Mouse (Mus musculus) embryonic facial prominence, embryonic 14.5 days (tissue): ENCODE measurements around the gene Fam171a1. TPM values are rescaled to one million over a fixed set of nuclear protein-coding genes. Genes with fewer than 3 reads are reported as not detected.
"Not testable (repeated sequence)": the region's sequence is repeated elsewhere in the genome, so short reads cannot be mapped to it uniquely, and the experiment has no call there.

Experiments
- ATAC-seq: fragments of 200-750 bp; cut with Nextera tagmentation; 2 replicates; pipeline ENCODE4 v1.8.0; 2017; ENCODE audit warnings: low read depth, moderate number of reproducible peaks, moderate TSS enrichment
- DNase-seq: peaks from one replicate; pipeline ENCODE4 v3.0.0-alpha.2; 2015; ENCODE audit warnings: low spot score
- H3K27ac ChIP-seq: fragments of 300-500 bp; sonication (generic); replicated peaks from 2 replicates; pipeline ENCODE4 v1.5.1; 2014; ENCODE audit warnings: low read depth, mild to moderate bottlenecking, low read length, moderate library complexity
- H3K27me3 ChIP-seq: fragments of 300-500 bp; sonication (generic); replicated peaks from 2 replicates; pipeline ENCODE4 v1.6.1; 2014; ENCODE audit warnings: low read length; ENCODE audit not compliant: control insufficient read depth, insufficient read depth
- H3K36me3 ChIP-seq: fragments of 300-500 bp; sonication (generic); 2 replicates; pipeline ENCODE4 v1.6.1; 2014; ENCODE audit warnings: low read length, mixed read lengths; ENCODE audit not compliant: control insufficient read depth, insufficient read depth
- H3K4me1 ChIP-seq: fragments of 300-500 bp; sonication (generic); 2 replicates; pipeline ENCODE4 v1.6.1; 2014; ENCODE audit warnings: antibody characterized with exemption, low read length; ENCODE audit not compliant: control insufficient read depth, insufficient read depth
- H3K4me2 ChIP-seq: fragments of 300-500 bp; sonication (generic); 2 replicates; pipeline ENCODE4 v1.6.1; 2014; ENCODE audit warnings: low read depth, mild to moderate bottlenecking, low read length, moderate library complexity, mixed read lengths
- H3K4me3 ChIP-seq: fragments of 300-500 bp; sonication (generic); 2 replicates; pipeline ENCODE4 v1.5.1; 2014; ENCODE audit warnings: low read depth, mild to moderate bottlenecking, low read length
- H3K9ac ChIP-seq: fragments of 300-500 bp; sonication (generic); 2 replicates; pipeline ENCODE4 v1.6.1; 2014; ENCODE audit warnings: low read depth, mild to moderate bottlenecking, low read length, moderate library complexity, mixed read lengths
- H3K9me3 ChIP-seq: fragments of 300-500 bp; sonication (generic); 2 replicates; pipeline ENCODE4 v1.6.1; 2016; ENCODE audit warnings: low read length; ENCODE audit not compliant: control insufficient read depth
- WGBS: fragments of 180-500 bp; shearing (Covaris S2); extraction: QIAGEN DNeasy Blood & Tissue Kit; methylation state at CpG from one replicate; pipeline ENCODE4 v1.1.7; 2014; 5-methylcytosine and 5-hydroxymethylcytosine counted together
- polyA plus RNA-seq: library from polyadenylated mRNA; unstranded; fragments of >200 nt; fragmentation: Nextera tagmentation; extraction: Ambion mirVana; gene quantifications from 2 replicates; pipeline ENCODE4 v1.2.1, GENCODE M21; 2014

Fam171a1 gene
- polyA plus RNA-seq, 1 experiment from 2014 or later, result 31.2 TPM

DNA sequence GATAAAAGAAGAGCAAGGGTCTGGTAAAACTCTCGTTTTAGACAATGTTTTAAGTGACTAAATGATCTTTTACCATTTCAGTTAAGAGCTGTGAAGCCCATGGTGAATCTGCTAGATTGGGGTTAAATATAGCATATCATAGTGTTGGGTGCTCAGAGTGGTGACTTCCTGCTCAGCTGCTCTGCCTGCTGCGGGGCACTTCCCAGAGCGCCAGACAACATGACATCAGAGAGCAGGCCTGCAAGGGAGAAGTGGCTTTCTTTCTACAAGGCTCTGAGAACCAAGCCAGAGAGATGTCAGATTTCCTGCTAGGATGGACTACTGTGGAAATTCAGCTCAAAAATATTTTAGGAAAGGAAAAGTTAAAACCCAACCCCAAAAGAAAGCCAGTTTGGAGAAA is 57.8 kb downstream of the Fam171a1 start:
- Histone ChIP-seq H3K4me3 (no peak overlapping the region), H3K27me3 (no peaks in the 10 kb centered on the region), H3K36me3 (no peaks in the 10 kb centered on the region), H3K4me1 (no peaks in the 10 kb centered on the region), H3K4me2 (no peak overlapping the region), H3K9ac (no peak overlapping the region), H3K9me3 (no peaks in the 10 kb centered on the region), H3K27ac (0 out of 2 replicates have a peak overlapping the region, but pooled peaks have one; percentile 44)
- ATAC-seq (no peak), DNase-seq (no peak)
- WGBS, result 50% methylated on average over 3 of the region's 3 CpGs

GRCm38 (mm10) chr2:3172656-3173055 is 58.6 kb downstream of the Fam171a1 start:
- WGBS, result 39% methylated on average over 3 of the region's 3 CpGs
- Histone ChIP-seq H3K4me2 (no peak overlapping the region), H3K4me3 (no peak overlapping the region), H3K9ac (no peak overlapping the region), H3K36me3 (no peaks in the 10 kb centered on the region), H3K27ac (peak overlapping the region; percentile 44), H3K9me3 (no peaks in the 10 kb centered on the region), H3K27me3 (no peaks in the 10 kb centered on the region), H3K4me1 (no peaks in the 10 kb centered on the region)
- ATAC-seq (peak; percentile 34; the same call in 1 of the 2 replicates), DNase-seq (peak; percentile 50)

DNA sequence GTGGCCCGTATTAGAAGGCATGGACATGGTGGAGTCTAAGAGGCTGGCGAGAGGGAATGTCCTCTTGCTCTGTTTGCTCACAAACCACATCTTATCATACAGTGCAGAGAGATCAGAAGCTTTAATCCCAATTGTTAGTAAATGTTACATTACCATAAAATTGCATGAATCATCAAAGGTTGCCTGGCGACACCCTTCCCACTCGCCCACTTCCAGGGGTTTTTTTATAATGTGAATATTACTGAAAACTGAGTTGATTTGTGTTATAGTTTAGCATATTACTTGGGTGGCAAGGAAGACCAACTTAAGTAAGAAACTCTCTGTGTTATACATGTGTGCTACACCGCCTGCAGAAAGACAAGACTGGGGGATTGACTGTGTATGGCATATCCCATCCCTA is 60.9 kb downstream of the Fam171a1 start:
- WGBS, result 88% methylated on average over 5 of the region's 5 CpGs
- peaks cover 5% of the 10 kb centered on the region; the same call in 1 of the 2 replicates for H3K36me3 ChIP-seq
- no peaks in the 10 kb centered on the region for H3K27me3 ChIP-seq
- no peak overlapping the region for H3K4me2 ChIP-seq
- H3K9me3 ChIP-seq, result no peaks in the 10 kb centered on the region
- H3K9ac ChIP-seq, result no peak overlapping the region
- no peak overlapping the region for H3K4me3 ChIP-seq
- H3K4me1 ChIP-seq, result no peaks in the 10 kb centered on the region
- ATAC-seq, result no peak
- DNase-seq, result no peak
- no peak overlapping the region for H3K27ac ChIP-seq

DNA sequence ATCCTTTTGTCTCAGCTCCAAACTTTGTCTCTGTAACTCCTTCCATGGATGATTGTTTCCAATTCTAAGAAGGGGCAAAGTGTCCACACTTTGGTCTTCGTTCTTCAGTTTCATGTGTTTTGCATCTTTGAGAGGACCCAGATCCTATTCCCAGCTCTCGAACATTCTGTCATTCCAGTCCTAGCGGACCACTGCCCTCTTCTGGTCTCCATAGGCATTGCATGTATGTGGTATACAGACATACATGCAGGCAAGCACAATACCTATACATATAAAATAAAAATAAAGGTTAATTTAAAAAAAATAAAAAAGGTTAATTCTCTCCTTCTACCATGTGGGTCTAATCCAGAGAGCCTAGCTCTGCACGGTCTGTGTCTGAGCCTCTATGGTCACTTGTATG is 62.0 kb downstream of the Fam171a1 start:
- H3K27ac ChIP-seq, H3K4me1 ChIP-seq, H3K4me2 ChIP-seq, DNase-seq, H3K9ac ChIP-seq, H3K9me3 ChIP-seq, H3K4me3 ChIP-seq, ATAC-seq, H3K36me3 ChIP-seq, H3K27me3 ChIP-seq: not testable (repeated sequence)
- WGBS, result 91% methylated on average over 4 of the region's 4 CpGs

DNA sequence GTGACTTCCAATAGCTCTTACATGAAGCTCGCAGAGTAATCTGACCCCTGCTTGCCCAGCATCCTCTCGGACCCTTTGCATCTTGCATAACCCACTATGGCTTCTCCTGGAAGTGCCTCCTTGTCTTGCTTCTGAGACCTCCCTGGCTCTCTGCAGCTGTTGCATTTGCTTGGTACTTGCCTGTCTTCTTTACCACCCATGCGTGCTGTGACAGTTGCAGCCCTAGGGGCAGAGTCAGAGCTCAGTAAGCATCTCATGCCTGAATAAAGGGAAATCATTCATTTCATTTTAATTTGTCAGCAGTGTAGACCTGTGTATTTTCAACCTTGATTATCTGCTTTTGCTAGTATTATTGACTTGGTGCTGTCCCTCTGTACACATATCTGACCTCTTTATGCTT is 62.7 kb downstream of the Fam171a1 start:
- Histone ChIP-seq H3K27ac (no peak overlapping the region), H3K27me3 (no peaks in the 10 kb centered on the region), H3K9ac (no peak overlapping the region), H3K9me3 (no peaks in the 10 kb centered on the region), H3K4me2 (no peak overlapping the region), H3K4me3 (no peak overlapping the region), H3K36me3 (peaks cover 5% of the 10 kb centered on the region), H3K4me1 (no peaks in the 10 kb centered on the region)
- no peak for DNase-seq
- ATAC-seq, result no peak
- 44% methylated on average over 3 of the region's 3 CpGs for WGBS

DNA sequence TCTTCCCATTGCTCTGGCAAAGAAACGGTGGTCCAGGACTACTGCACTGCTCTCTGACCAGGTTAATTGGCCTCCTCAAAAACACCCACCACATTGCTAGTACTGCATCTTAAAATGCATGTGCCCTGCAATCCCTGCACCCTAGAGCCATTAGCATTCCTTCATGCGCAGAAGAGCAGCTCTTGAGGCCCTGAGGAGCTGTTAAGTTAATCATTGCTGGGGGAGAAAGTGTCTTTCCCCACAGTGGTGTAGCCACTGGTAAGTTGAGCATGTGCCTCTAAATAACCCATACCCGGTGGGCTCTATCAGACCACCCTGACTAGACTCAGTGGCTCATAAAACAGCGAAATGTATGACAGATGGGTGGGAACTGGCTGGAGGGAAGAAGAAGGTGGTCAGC is 66.5 kb downstream of the Fam171a1 start:
- peaks cover 5% of the 10 kb centered on the region for H3K36me3 ChIP-seq
- H3K4me1 ChIP-seq, result no peaks in the 10 kb centered on the region
- no peak overlapping the region for H3K9ac ChIP-seq
- no peaks in the 10 kb centered on the region for H3K27me3 ChIP-seq
- H3K4me3 ChIP-seq, result no peak overlapping the region
- WGBS, result 76% methylated on average over 4 of the region's 4 CpGs
- no peak for DNase-seq
- H3K27ac ChIP-seq, result no peak overlapping the region
- no peak overlapping the region for H3K4me2 ChIP-seq
- no peak for ATAC-seq
- H3K9me3 ChIP-seq, result no peaks in the 10 kb centered on the region

- ATAC-seq (no peak), DNase-seq (no peak)
- Histone ChIP-seq H3K27ac (no peak overlapping the region), H3K9me3 (no peaks in the 10 kb centered on the region), H3K4me1 (no peaks in the 10 kb centered on the region), H3K4me3 (no peak overlapping the region), H3K36me3 (peaks cover 11% of the 10 kb centered on the region), H3K4me2 (no peak overlapping the region), H3K27me3 (no peaks in the 10 kb centered on the region), H3K9ac (no peak overlapping the region)
- 86% methylated on average over 5 of the region's 5 CpGs for WGBS
Measured at GRCm38 (mm10) chr2:3183656-3184055, 69.6 kb downstream of the Fam171a1 start.

DNA sequence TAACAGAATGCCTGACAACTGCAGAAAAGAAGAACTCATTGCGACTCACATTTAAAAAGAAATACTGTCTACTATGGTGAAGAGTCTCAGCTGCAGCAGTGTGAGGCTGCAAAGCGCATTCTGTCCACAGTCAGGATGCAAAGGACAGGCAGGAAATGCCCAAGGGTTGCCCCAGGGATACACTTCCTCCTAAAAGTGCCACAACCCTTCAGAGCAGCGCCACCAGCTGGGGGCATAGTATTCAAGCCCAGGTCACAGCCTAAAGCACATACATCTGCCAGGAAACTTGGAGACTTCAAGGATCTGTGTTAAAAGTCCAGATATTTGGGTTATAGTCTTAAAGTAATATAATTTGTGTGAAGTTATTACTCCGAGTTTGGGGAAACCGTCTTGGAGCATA is 71.3 kb downstream of the Fam171a1 start:
- no peaks in the 10 kb centered on the region for H3K4me1 ChIP-seq
- H3K9ac ChIP-seq, result no peak overlapping the region
- no peaks in the 10 kb centered on the region for H3K27me3 ChIP-seq
- WGBS, result 84% methylated on average over 5 of the region's 5 CpGs
- H3K4me2 ChIP-seq, result no peak overlapping the region
- H3K4me3 ChIP-seq, result no peak overlapping the region
- ATAC-seq (no peak), DNase-seq (peak; percentile 29)
- H3K36me3 ChIP-seq, result peaks cover 14% of the 10 kb centered on the region; the same call in 1 of the 2 replicates
- no peak overlapping the region for H3K27ac ChIP-seq
- no peaks in the 10 kb centered on the region for H3K9me3 ChIP-seq

- Histone ChIP-seq H3K27ac (no peak overlapping the region), H3K4me1 (no peaks in the 10 kb centered on the region), H3K9ac (no peak overlapping the region), H3K36me3 (peaks cover 20% of the 10 kb centered on the region; the same call in 1 of the 2 replicates), H3K4me3 (no peak overlapping the region), H3K9me3 (no peaks in the 10 kb centered on the region), H3K27me3 (no peaks in the 10 kb centered on the region), H3K4me2 (no peak overlapping the region)
- DNase-seq (no peak), ATAC-seq (no peak)
- 84% methylated on average over 10 of the region's 10 CpGs for WGBS
Measured at GRCm38 (mm10) chr2:3188745-3189475, 74.9 kb downstream of the Fam171a1 start.
